Mouse (Mus musculus) kidney, adult 2 months (tissue): Measurements from ENCODE around the gene Gucy2c.

Source experiments
- CTCF ChIP-seq: fragments of 200-500 bp; conservative IDR thresholded peaks from 2 replicates; pipeline ENCODE4 v1.5.1; 2011; ENCODE audit warnings: low read depth, mild to moderate bottlenecking, control low read depth, low read length, moderate library complexity, mixed read lengths; ENCODE audit not compliant: insufficient read depth, insufficient read length
- POLR2A ChIP-seq: fragments of 200-500 bp; IDR thresholded peaks from one replicate; pipeline ENCODE4 v1.6.1; 2011; ENCODE audit warnings: low read depth, low read length, control low read depth

DNA sequence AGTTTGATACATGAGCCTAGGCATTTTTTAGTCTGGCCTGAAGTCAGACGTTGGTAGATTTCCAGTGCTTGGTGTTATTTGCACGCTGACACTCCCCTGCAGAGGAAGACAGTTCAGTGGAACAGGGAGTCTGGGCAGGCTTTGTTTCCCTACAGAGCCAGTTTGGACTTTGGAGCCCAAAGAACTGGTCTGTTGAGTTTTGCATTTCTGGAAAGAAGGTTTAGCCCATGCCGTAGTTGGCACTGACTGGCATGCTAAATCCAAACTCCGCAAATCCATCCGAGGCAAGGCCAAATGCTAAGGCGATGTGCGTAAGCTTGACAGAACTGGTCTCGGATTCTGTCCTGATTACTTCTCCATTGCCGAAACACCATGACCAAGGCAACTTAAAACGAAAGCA is 29.6 kb upstream of the Gucy2c start:
- TF ChIP-seq POLR2A (no peak), CTCF (no peak)
